Mouse (Mus musculus): ENCODE results near the gene Dcun1d2.
A peak's percentile ranks its signal among the peaks of the same experiment; 100 is the strongest.

- TF ChIP-seq MYC (IDR thresholded peaks at IDR 0.05; ENCODE audit: low read depth, low read length) (no peak), MEF2A (IDR thresholded peaks at IDR 0.05; ENCODE audit: borderline replicate concordance, low read depth, low read length) (peak; percentile 76; the same call in 1 of the 2 replicates), TBP (conservative IDR thresholded peaks at IDR 0.05; ENCODE audit: low read depth, low read length) (no peak), CTCF (conservative IDR thresholded peaks at IDR 0.05 in 1 of 2, IDR thresholded peaks at IDR 0.05 in 1 of 2; ENCODE audit: low read depth in 2 of 2, low read length in 2 of 2) (no peak), MXI1 (IDR thresholded peaks at IDR 0.05; ENCODE audit: low read depth, low read length) (no peak), BHLHE40 (IDR thresholded peaks at IDR 0.05; ENCODE audit: low read depth, low read length) (0 out of 2 replicates have a peak, but pooled peaks have one; percentile 23), POLR2A (IDR thresholded peaks at IDR 0.05; ENCODE audit: low read depth, low read length) (no peak), UBTF (IDR thresholded peaks at IDR 0.05; ENCODE audit: low read depth, low read length) (no peak), EP300 (IDR thresholded peaks at IDR 0.05; ENCODE audit: low read length) (peak; percentile 43; the same call in 1 of the 2 replicates)
Observed at GRCm38 (mm10) chr8:13226288-13226687, 61.6 kb downstream of the Dcun1d2 start.
